Mouse (Mus musculus) E14TG2a.4 (cell line): Measurements from ENCODE around the gene Stard13.

ENCODE experiments used
- CTCF ChIP-seq: conservative IDR thresholded peaks from 2 replicates; pipeline ENCODE4 v1.5.1; 2014; ENCODE audit warnings: low read length
- NANOG ChIP-seq: IDR thresholded peaks from 2 replicates; pipeline ENCODE4 v1.6.1; 2014; ENCODE audit warnings: borderline replicate concordance, low read length, mixed read lengths
- POU5F1 ChIP-seq: IDR thresholded peaks from 2 replicates; pipeline ENCODE4 v1.6.1; 2014; ENCODE audit warnings: low read length, borderline replicate concordance

DNA sequence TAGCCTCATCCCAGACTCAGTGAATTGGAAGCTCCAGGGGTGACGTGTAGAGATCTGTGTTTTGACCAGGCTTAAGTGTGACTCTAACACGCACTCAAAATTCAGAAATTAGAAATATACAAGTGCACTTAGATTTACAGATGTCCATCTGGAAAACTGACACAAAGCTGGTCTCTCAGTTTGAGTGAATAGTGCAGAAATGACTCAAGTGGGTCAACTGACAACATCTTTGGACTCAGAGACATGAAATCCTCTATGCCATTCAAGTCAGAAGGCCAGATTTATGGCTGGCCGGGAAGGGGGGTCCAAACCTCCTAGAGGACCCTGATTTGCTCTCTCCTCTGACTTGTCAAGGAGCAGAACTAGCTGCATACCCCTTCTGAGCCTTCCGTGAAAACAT lies 85.6 kb downstream of the Stard13 start:
- TF ChIP-seq CTCF (no peak), NANOG (no peak), POU5F1 (no peak)
